Mouse (Mus musculus) liver, adult 2 months (tissue): ENCODE results near the gene Col25a1.

Experiments used
- CTCF ChIP-seq: fragments of 200-500 bp; IDR thresholded peaks from 2 replicates; pipeline ENCODE4 v1.5.1; 2011; ENCODE audit warnings: low read depth, low read length, control low read depth
- POLR2A ChIP-seq: fragments of 200-500 bp; IDR thresholded peaks from 2 replicates; pipeline ENCODE4 v1.6.1; 2011; ENCODE audit warnings: low read length, control low read depth; ENCODE audit not compliant: insufficient read depth; ENCODE audit errors: extremely low read depth

DNA sequence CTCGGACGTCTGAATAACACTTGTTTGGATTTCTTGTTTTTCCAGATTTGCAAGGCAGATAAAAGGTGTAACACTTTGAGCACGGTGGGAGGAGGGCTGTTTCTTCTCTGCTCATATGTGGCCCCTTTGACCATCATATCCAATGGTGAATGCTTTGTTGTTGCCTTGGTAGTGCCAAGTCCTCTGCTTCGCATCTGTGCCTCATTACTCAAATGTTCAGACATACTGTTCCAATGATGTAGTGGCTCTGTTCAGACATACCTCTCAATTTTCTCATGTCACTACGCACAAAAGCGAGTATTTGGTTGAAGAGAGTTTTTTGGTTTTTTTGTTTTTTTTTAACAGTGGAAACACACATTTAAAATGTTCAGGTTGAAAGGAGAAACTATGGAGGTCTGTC lies 308.5 kb downstream of the Col25a1 start:
- TF ChIP-seq CTCF (no peak), POLR2A (no peak)
